Mouse (Mus musculus): ENCODE measurements around the gene Rem1. TPM values are rescaled to one million over a fixed set of nuclear protein-coding genes. Genes with fewer than 3 reads are reported as not detected.
A peak's percentile ranks its signal among the peaks of the same experiment; 100 is the strongest.
"Not testable (repeated sequence)": the region's sequence is repeated elsewhere in the genome, so short reads cannot be mapped to it uniquely, and the experiment has no call there.

The Rem1 gene
- total and polyA plus RNA-seq, 2 experiments from 2014 or later: 10.2 to 12.5 TPM

- no peaks in the 10 kb centered on the region for H3K27me3 ChIP-seq (ENCODE audit: control insufficient read depth, insufficient read depth, low read length)
- ATAC-seq (ENCODE audit: insufficient read depth, low read depth): peak; percentile 37
- TF ChIP-seq CTCF (IDR thresholded peaks at IDR 0.05; ENCODE audit: low read depth) (no peak), EP300 (IDR thresholded peaks at IDR 0.05; ENCODE audit: low read depth) (no peak)
Measured at GRCm38 (mm10) chr2:152652901-152653620, 26.3 kb downstream of the Rem1 start.

DNA sequence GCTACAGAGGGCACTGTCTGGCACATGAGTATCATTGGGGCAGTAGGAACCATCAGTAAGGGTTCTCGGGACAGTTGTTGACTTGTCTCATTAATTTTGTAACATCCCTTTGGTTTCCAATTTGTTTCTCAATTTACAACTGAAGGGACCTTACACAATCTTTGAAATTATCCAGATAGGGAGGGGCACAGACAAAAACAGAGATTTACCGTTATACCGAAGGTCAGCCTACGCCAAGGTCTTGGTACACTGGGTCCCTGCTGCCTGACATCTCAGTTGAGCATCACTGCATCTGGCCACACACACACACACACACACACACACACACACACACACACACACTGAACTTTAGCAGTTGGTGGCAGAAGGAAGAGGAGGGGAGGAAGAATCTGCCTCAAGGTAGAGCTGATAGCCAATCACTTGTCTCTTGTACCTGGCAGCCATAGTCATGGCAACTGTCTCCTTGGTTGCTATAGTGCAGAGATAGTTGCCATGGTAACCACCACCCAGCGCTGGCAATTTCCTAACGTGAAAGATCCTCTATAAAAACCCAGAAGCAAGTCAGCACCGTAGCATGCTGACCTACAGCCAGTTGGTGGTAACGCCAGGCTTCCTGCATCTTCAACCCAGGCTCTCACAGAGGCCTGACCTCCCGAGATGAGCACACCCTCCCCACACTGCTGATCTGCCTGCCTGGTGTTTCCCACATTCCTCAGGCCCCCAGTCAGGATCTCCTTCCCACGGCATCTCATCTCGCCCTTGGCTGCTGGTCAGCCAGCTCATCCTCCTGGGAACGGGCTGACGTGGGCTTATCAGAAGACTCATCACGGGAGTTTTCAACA, 27.3 kb downstream of the Rem1 start:
- no peak for TF ChIP-seq CTCF (IDR thresholded peaks at IDR 0.05; ENCODE audit: low read depth)
- TF ChIP-seq EP300 (IDR thresholded peaks at IDR 0.05; ENCODE audit: low read depth): no peak
- Histone ChIP-seq H3K36me3 (replicated peaks; ENCODE audit: control insufficient read depth, insufficient read depth, low read length) (no peaks in the 10 kb centered on the region), H3K4me3 (ENCODE audit: low read depth, low read length) (no peak overlapping the region), H3K27ac (ENCODE audit: low read depth) (peak overlapping the region; percentile 47), H3K9me3 (replicated peaks; ENCODE audit: control insufficient read depth, low read length) (no peaks in the 10 kb centered on the region), H3K27me3 (ENCODE audit: control insufficient read depth, insufficient read depth, low read length) (no peaks in the 10 kb centered on the region), H3K4me2 (ENCODE audit: low read depth, low read length) (no peak overlapping the region), H3K4me1 (ENCODE audit: control insufficient read depth, insufficient read depth) (no peaks in the 10 kb centered on the region), H3K9ac (replicated peaks; ENCODE audit: low read depth, low read length) (no peak overlapping the region)
- ATAC-seq (ENCODE audit: insufficient read depth, low read depth) (peak; percentile 39; the same call in 1 of the 2 replicates), DNase-seq (ENCODE audit: low spot score) (no peak)
- 29% methylated on average over 14 of the region's 14 CpGs for WGBS

More at GRCm38 (mm10) chr2:152652901-152653620, 26.3 kb downstream of the Rem1 start:
- WGBS: 41% methylated on average over 10 of the region's 10 CpGs
- Histone ChIP-seq H3K4me1 (ENCODE audit: control insufficient read depth, insufficient read depth) (no peaks in the 10 kb centered on the region), H3K4me3 (ENCODE audit: low read depth, low read length) (no peak overlapping the region), H3K9ac (replicated peaks; ENCODE audit: low read depth, low read length) (no peak overlapping the region), H3K9me3 (replicated peaks; ENCODE audit: control insufficient read depth, low read length) (no peaks in the 10 kb centered on the region), H3K27ac (ENCODE audit: low read depth) (0 out of 2 replicates have a peak overlapping the region, but pooled peaks have one; percentile 8), H3K36me3 (replicated peaks; ENCODE audit: control insufficient read depth, insufficient read depth, low read length) (no peaks in the 10 kb centered on the region), H3K4me2 (ENCODE audit: low read depth, low read length) (no peak overlapping the region)
- DNase-seq (ENCODE audit: low spot score): peak; percentile 58

DNA sequence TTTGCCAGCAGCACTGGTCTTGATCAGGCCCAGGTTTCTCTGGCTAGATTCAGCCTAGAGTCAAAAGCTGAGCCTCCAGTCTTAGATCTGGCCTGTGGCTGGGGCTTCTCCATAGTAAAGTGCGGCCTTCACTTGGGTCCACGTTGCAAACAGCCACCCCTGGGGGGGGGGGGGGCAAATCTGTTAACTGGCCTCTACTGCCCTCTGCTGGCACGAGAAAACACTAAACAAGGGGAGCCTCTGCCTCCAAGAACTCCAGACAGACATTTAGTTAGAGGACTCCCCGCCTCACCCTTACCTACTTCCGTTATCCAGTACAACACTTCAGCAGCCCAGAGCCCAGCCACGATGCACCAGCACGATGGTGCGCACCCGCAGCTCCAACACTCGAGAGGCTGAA, 30.6 kb downstream of the Rem1 start:
- peak; percentile 28 for DNase-seq (ENCODE audit: low spot score)

GRCm38 (mm10) chr2:152661163-152661562, 34.4 kb downstream of the Rem1 start:
- WGBS: 66% methylated on average over 6 of the region's 6 CpGs

More for the DNA sequence above, 30.6 kb downstream of the Rem1 start:
- no peaks in the 10 kb centered on the region for H3K4me1 ChIP-seq (ENCODE audit: control insufficient read depth, insufficient read depth)
- H3K4me2 ChIP-seq (ENCODE audit: low read depth, low read length): no peak overlapping the region
- no peaks in the 10 kb centered on the region for H3K36me3 ChIP-seq (replicated peaks; ENCODE audit: control insufficient read depth, insufficient read depth, low read length)
- H3K27ac ChIP-seq (ENCODE audit: low read depth): no peak overlapping the region
- 53% methylated on average over 10 of the region's 10 CpGs for WGBS
- TF ChIP-seq CTCF (IDR thresholded peaks at IDR 0.05; ENCODE audit: low read depth): peak; percentile 39
- TF ChIP-seq EP300 (IDR thresholded peaks at IDR 0.05; ENCODE audit: low read depth): no peak
- no peaks in the 10 kb centered on the region for H3K27me3 ChIP-seq (ENCODE audit: control insufficient read depth, insufficient read depth, low read length)
- no peaks in the 10 kb centered on the region for H3K9me3 ChIP-seq (replicated peaks; ENCODE audit: control insufficient read depth, low read length)
- no peak for ATAC-seq (ENCODE audit: insufficient read depth, low read depth)
- H3K9ac ChIP-seq (replicated peaks; ENCODE audit: low read depth, low read length): no peak overlapping the region
- H3K4me3 ChIP-seq (ENCODE audit: low read depth, low read length): no peak overlapping the region

DNA sequence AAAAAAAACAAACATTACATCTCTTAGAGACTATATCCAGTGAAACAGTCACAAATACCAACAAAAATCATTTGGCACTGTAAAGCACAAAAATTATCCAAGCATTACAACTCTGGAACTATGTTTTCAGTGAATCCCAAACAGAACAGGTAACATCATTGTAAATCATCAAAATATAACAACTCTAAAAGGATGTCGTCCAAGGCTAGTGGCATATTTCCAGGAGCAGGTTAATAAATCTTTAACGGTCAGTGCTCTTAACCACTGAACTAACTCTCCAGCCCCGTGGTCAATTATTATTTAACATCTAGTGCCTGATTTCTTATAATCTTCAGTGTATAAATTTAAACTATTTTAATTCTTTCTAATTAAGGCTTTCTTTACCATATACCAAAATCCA, 39.4 kb downstream of the Rem1 start:
- ATAC-seq (ENCODE audit: insufficient read depth, low read depth); H3K27ac ChIP-seq (ENCODE audit: low read depth); H3K27me3 ChIP-seq (ENCODE audit: control insufficient read depth, insufficient read depth, low read length); DNase-seq (ENCODE audit: low spot score); H3K9ac ChIP-seq (replicated peaks; ENCODE audit: low read depth, low read length); H3K4me2 ChIP-seq (ENCODE audit: low read depth, low read length); H3K36me3 ChIP-seq (replicated peaks; ENCODE audit: control insufficient read depth, insufficient read depth, low read length); H3K9me3 ChIP-seq (replicated peaks; ENCODE audit: control insufficient read depth, low read length); H3K4me3 ChIP-seq (ENCODE audit: low read depth, low read length): not testable (repeated sequence)
- WGBS: 69% methylated on average over 3 of the region's 3 CpGs
- peaks cover 15% of the 10 kb centered on the region for H3K4me1 ChIP-seq (ENCODE audit: control insufficient read depth, insufficient read depth)

More at GRCm38 (mm10) chr2:152661163-152661562, 34.4 kb downstream of the Rem1 start:
- Histone ChIP-seq H3K4me3 (ENCODE audit: low read depth, low read length) (no peak overlapping the region), H3K9ac (replicated peaks; ENCODE audit: low read depth, low read length) (no peak overlapping the region), H3K27ac (ENCODE audit: low read depth) (no peak overlapping the region), H3K9me3 (replicated peaks; ENCODE audit: control insufficient read depth, low read length) (no peaks in the 10 kb centered on the region), H3K4me2 (ENCODE audit: low read depth, low read length) (no peak overlapping the region), H3K36me3 (replicated peaks; ENCODE audit: control insufficient read depth, insufficient read depth, low read length) (no peaks in the 10 kb centered on the region), H3K27me3 (ENCODE audit: control insufficient read depth, insufficient read depth, low read length) (no peaks in the 10 kb centered on the region), H3K4me1 (ENCODE audit: control insufficient read depth, insufficient read depth) (no peaks in the 10 kb centered on the region)
- ATAC-seq (ENCODE audit: insufficient read depth, low read depth) (no peak), DNase-seq (ENCODE audit: low spot score) (no peak)
- TF ChIP-seq CTCF (IDR thresholded peaks at IDR 0.05; ENCODE audit: low read depth): no peak
- no peak for TF ChIP-seq EP300 (IDR thresholded peaks at IDR 0.05; ENCODE audit: low read depth)

All from heart, postnatal 0 days (tissue).